Mouse (Mus musculus) subcutaneous adipose tissue, adult 2 months (tissue): ENCODE data around the gene 2310079G19Rik. TPM values are rescaled to one million over a fixed set of nuclear protein-coding genes. Genes with fewer than 3 reads are reported as not detected.

Source experiments
- polyA plus RNA-seq: library from polyadenylated mRNA; depleted of rRNA; stranded (reverse); fragments of >200 nt; gene quantifications from 2 replicates; pipeline ENCODE4 v1.2.3, GENCODE M21; 2012; ENCODE audit warnings: low replicate concordance; rRNA removed

The 2310079G19Rik gene
- not detected in 2 replicates for polyA plus RNA-seq

DNA sequence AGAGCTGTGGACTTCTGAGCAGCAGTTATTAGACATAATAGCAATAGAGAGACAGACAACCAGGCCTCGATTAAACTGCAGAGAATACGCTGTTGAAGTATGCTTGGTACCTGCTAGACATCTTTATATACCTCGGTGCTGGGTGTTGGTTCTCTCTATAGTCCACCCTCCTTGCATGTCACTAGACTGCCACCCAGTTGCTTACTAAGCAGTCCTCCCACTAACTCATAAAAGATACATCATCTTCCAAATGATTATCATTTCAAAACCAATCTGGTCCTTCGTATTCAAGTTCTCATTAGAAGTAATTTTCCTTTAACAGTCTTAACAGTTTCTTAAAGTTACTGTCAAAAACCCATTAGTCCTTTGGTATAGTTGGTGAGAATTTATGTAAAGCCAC lies at the start of gene 2310079G19Rik:
Gene 2310079G19Rik, minus strand, starts transcription at position 101 of the 400 bp plus-strand sequence.

DNA sequence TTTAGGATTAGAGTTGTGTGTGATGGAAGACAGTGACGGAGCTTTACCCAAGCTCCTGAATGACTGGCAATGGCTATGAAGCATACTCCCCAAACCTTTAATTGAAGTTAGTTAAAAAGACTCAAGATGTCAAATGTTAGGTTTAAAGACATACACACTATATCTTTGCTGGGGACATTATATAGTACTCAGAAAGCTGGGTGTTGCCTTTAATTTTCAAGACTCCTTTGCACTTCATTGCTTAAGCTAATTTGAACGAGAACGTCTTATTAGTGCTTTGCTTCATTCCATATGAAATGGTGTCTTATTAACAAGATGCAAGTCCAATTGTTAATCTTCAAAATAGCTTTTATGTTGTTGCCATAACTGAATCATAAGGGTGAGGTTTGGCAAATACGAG lies 44.1 kb upstream of the 2310079G19Rik start, which contains the start of gene Krtap27-1:
Gene Krtap27-1, minus strand, starts transcription at position 101 of the 400 bp plus-strand sequence.

DNA sequence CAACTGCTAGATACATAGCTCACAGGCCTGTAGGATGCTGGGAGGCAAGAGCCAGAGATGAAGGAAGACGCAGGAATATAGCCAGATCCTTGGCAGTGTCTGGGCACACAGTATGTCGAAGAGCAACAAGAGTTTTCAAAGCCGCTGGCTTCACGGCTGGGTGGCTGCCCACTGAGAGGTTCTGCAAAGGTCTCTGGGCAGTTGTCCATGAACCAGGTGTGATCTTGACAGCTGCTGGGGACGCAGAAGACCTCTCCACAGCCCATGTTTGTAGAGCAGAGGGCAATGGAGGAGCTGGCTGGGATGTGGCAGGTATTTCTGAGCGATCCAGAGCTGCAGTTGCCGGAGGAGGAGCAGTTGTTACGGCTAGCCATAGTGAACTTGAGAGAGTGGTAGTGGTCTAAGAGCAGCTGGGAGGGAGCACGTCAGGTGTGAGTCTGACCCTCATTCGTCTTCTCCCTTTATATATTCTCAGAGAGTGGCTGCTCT lies 19.9 kb upstream of the 2310079G19Rik start, which contains the start of gene Krtap26-1:
Gene Krtap26-1, minus strand, starts transcription at position 439 of the 489 bp plus-strand sequence.

DNA sequence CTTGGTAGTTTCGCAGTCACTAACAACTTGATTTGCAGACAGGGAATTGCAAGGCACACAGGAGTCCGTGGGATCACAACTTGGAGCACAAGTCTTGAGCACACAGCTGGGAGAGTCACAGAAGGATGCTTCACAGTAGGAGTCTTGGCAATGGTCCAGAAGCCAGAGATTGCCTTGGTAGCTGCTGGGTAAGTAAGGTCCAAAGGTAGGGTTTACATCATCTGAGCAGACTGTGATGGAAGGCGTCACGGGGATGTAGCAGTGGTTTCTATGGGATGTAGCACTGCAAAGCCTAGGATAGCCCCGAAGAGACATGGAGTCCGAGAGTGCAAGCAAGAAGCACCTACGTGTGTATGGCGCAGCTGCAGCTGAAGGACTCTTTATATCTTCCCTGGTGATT lies 15.5 kb downstream of the 2310079G19Rik start, which contains the start of gene Krtap24-1:
Gene Krtap24-1, minus strand, starts transcription at position 358 of the 400 bp plus-strand sequence.

Other genes with a start within 250 kb of the 2310079G19Rik start
- not detected in 2 replicates for gene Cldn17, start 120.7 kb downstream of the 2310079G19Rik start, polyA plus RNA-seq
- 0.10 and 6.5 TPM in 2 replicates for gene Cldn8, start 64.5 kb downstream of the 2310079G19Rik start, polyA plus RNA-seq
- gene Krtap24-1, start 15.4 kb downstream of the 2310079G19Rik start, polyA plus RNA-seq: not detected in 2 replicates
- gene Krtap26-1, start 20.1 kb upstream of the 2310079G19Rik start, polyA plus RNA-seq: not detected in 2 replicates
- gene Krtap27-1, start 44.0 kb upstream of the 2310079G19Rik start, polyA plus RNA-seq: not detected in 2 replicates
- not detected in 2 replicates for gene 2310061N02Rik, start 80.3 kb upstream of the 2310079G19Rik start, polyA plus RNA-seq
- not detected in 2 replicates for gene Krtap13-1, start 101.2 kb upstream of the 2310079G19Rik start, polyA plus RNA-seq
- not detected in 2 replicates for gene Krtap13, start 124.0 kb upstream of the 2310079G19Rik start, polyA plus RNA-seq
- not detected in 2 replicates for gene 2310034C09Rik, start 131.2 kb upstream of the 2310079G19Rik start, polyA plus RNA-seq
- not detected in 2 replicates for gene 2310057N15Rik, start 146.5 kb upstream of the 2310079G19Rik start, polyA plus RNA-seq
- not detected in 2 replicates for gene Gm5965, start 150.2 kb upstream of the 2310079G19Rik start, polyA plus RNA-seq
- gene Gm20741, start 184.6 kb upstream of the 2310079G19Rik start, polyA plus RNA-seq: not detected in 2 replicates
- not detected in 2 replicates for gene Krtap15, start 192.5 kb upstream of the 2310079G19Rik start, polyA plus RNA-seq
- not detected in 2 replicates for gene Krtap14, start 198.5 kb upstream of the 2310079G19Rik start, polyA plus RNA-seq
- gene Krtap19-1, start 241.7 kb upstream of the 2310079G19Rik start, polyA plus RNA-seq: not detected in 2 replicates
- gene Krtap19-2, start 246.6 kb upstream of the 2310079G19Rik start, polyA plus RNA-seq: not detected in 2 replicates